Mouse (Mus musculus) gastrocnemius, adult 2 months (tissue): ENCODE data around the gene Cyp2d9. TPM values are rescaled to one million over a fixed set of nuclear protein-coding genes. Genes with fewer than 3 reads are reported as not detected.
"Not testable (repeated sequence)": the region's sequence is repeated elsewhere in the genome, so short reads cannot be mapped to it uniquely, and the experiment has no call there.

ENCODE experiments used
- DNase-seq: peaks from one replicate; pipeline ENCODE4 v3.0.0; 2022
- H3K27ac ChIP-seq: fragments of 200-600 bp; 2 replicates; pipeline ENCODE4 v1.8.1; 2022; ENCODE audit warnings: mild to moderate bottlenecking
- H3K4me3 ChIP-seq: fragments of 200-600 bp; 2 replicates; pipeline ENCODE4 v1.8.1; 2022; ENCODE audit warnings: mild to moderate bottlenecking, moderate library complexity
- CTCF ChIP-seq: fragments of 200-600 bp; IDR thresholded peaks from 2 replicates; pipeline ENCODE4 v1.8.1; 2022; ENCODE audit warnings: antibody characterized with exemption, mild to moderate bottlenecking, moderate library complexity
- intact Hi-C: fragments of 180-260 bp; cut with DNase I; formaldehyde crosslinking; loops from one replicate; pipeline ENCODE4 v1.15.1; 2025
- microRNA-seq: library from miRNA; unstranded; fragments of <30 nt; microRNA quantifications from one replicate; pipeline ENCODE4 v1.2.0, GENCODE M21; 2021
- total RNA-seq, 2 experiments: library from RNA; stranded (reverse); gene quantifications; 2 replicates each; pipeline ENCODE4 v1.2.3; 2021

Cyp2d9 gene
- total RNA-seq, 2 experiments from 2014 or later, result not detected

DNA sequence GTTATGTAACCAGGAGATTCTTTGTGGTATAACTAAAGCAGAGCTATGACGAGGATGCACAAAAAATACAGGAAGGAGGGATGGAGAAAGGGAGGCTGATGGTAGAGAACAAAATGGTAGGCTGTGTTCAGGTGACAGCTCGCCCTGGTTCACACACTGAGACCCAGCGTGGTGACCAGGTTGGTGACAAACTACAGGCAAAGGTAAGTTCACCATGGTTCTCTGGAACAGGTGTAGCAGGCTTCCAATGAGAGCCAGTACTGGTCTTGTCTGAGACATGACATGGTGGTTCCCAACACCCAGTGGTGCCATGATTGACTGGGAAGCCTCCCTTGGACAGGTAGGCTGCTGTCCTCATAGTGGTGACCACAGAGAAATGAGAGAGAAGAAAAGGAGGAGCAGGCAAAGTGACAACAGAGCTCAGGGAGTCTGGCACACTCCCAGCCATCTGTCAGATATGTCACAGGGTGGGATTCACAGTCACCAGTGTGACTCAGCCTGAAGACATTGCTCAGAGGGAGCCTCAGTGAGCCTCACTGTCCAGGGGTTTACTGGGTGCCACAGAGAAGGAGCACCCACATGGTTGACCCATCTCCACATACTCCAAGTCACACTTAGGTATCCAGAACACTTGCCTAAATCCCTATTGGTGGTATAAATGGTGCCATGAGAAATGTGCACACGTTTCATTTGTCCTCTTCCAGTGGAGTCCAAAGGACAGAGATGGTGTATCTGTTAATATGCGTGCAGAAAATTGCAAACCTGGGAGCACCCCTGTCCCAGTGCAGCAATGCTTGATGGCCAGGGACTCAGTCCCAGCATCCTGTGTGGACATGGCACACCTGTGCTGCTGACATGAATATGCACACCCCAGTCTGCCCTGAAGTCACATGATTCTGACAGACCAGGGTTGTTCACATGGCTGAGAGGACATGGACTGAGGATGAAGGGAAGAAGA lies 24.1 kb downstream of the Cyp2d9 start:
- DNase-seq, result no peak
- no peak for TF ChIP-seq CTCF
- Histone ChIP-seq H3K27ac (no peak overlapping the region), H3K4me3 (no peak overlapping the region)
- intact Hi-C loops, result no loop called here

- DNase-seq, H3K27ac ChIP-seq, intact Hi-C loops, H3K4me3 ChIP-seq: not testable (repeated sequence)
These were observed 26.0 kb downstream of the Cyp2d9 start for GRCm38 (mm10) chr15:82459266-82459665.

- Histone ChIP-seq H3K27ac (no peak overlapping the region), H3K4me3 (no peak overlapping the region)
- DNase-seq, result no peak
- no peak for TF ChIP-seq CTCF
- intact Hi-C loops, result no loop called here
These were observed 31.5 kb downstream of the Cyp2d9 start for GRCm38 (mm10) chr15:82464701-82465100.

GRCm38 (mm10) chr15:82494273-82494672 lies 61.0 kb downstream of the Cyp2d9 start:
- intact Hi-C loops, H3K27ac ChIP-seq: not testable (repeated sequence)

More at GRCm38 (mm10) chr15:82494273-82494672, 61.0 kb downstream of the Cyp2d9 start:
- H3K4me3 ChIP-seq, DNase-seq: not testable (repeated sequence)

Small RNAs within 50 kb of the gene (microRNA-seq; reads per million reads assigned to microRNA genes)
- gene Gm25990, result not detected
- gene Gm27331, result not detected
- gene Gm27622, result not detected
- gene Gm27825, result not detected
- not detected for gene Mir7684

Other genes with a start within 250 kb of the Cyp2d9 start
- not detected for gene Shisa8, start 220.6 kb upstream of the Cyp2d9 start, total RNA-seq
- not detected for gene Tnfrsf13c, start 209.1 kb upstream of the Cyp2d9 start, total RNA-seq
- gene Cenpm, start 188.7 kb upstream of the Cyp2d9 start, total RNA-seq, result not detected
- not detected for gene 1500009C09Rik, start 181.0 kb upstream of the Cyp2d9 start, total RNA-seq
- gene Sept3, start 158.5 kb upstream of the Cyp2d9 start, total RNA-seq, result under 1 TPM; 0.41 to 0.45 TPM
- gene Wbp2nl, start 134.5 kb upstream of the Cyp2d9 start, total RNA-seq, result not detected
- 10 to 100 TPM; 10.5 to 10.9 TPM for gene Naga, start 94.5 kb upstream of the Cyp2d9 start, total RNA-seq
- gene Pheta2, start 94.5 kb upstream of the Cyp2d9 start, total RNA-seq, result under 1 TPM; 0.26 to 0.61 TPM
- 100 to 1,000 TPM; 134 to 141 TPM for gene Smdt1, start 94.5 kb upstream of the Cyp2d9 start, total RNA-seq
- 100 to 1,000 TPM; 464 to 595 TPM for gene Ndufa6, start 79.1 kb upstream of the Cyp2d9 start, total RNA-seq
- 10 to 100 TPM; 13.1 to 16.4 TPM for gene Cyp2d22, start 53.2 kb upstream of the Cyp2d9 start, total RNA-seq
- gene Cyp2d11, start 39.4 kb upstream of the Cyp2d9 start, total RNA-seq, result not detected
- not detected for gene Cyp2d10, start 26.2 kb upstream of the Cyp2d9 start, total RNA-seq
- gene Cyp2d12, start 121.6 kb downstream of the Cyp2d9 start, total RNA-seq, result not detected
- gene Cyp2d34, start 187.5 kb downstream of the Cyp2d9 start, total RNA-seq, result not detected